Mouse (Mus musculus): ENCODE results near the gene Tmem101. TPM values are rescaled to one million over a fixed set of nuclear protein-coding genes. Genes with fewer than 3 reads are reported as not detected.
A peak's percentile ranks its signal among the peaks of the same experiment; 100 is the strongest.

The Tmem101 gene
- polyA plus RNA-seq, 1 experiment: 31.4 TPM

GRCm38 (mm10) chr11:102188980-102189379 lies 32.8 kb upstream of the Tmem101 start:
- peak overlapping the region; percentile 56 for H3K4me3 ChIP-seq (ENCODE audit: insufficient read depth, low read length)
- TF ChIP-seq CTCF (IDR thresholded peaks at IDR 0.05; ENCODE audit: extremely low read depth, insufficient read depth, low read length): no peak
- no peak for TF ChIP-seq POLR2A (IDR thresholded peaks at IDR 0.05; ENCODE audit: extremely low read depth, insufficient read depth, low read length)
- no peak overlapping the region for H3K27ac ChIP-seq (ENCODE audit: insufficient read depth, low read length)
- H3K4me1 ChIP-seq (ENCODE audit: control insufficient read depth, insufficient read depth, low read length): peaks cover 3% of the 10 kb centered on the region; the same call in 1 of the 2 replicates

- peaks cover 3% of the 10 kb centered on the region; the same call in 1 of the 2 replicates for H3K4me1 ChIP-seq (ENCODE audit: control insufficient read depth, insufficient read depth, low read length)
- no peak overlapping the region for H3K27ac ChIP-seq (ENCODE audit: insufficient read depth, low read length)
- TF ChIP-seq POLR2A (IDR thresholded peaks at IDR 0.05; ENCODE audit: extremely low read depth, insufficient read depth, low read length) (no peak), CTCF (IDR thresholded peaks at IDR 0.05; ENCODE audit: extremely low read depth, insufficient read depth, low read length) (no peak)
- H3K4me3 ChIP-seq (ENCODE audit: insufficient read depth, low read length): no peak overlapping the region
Observed at GRCm38 (mm10) chr11:102186235-102186634, 30.0 kb upstream of the Tmem101 start.

DNA sequence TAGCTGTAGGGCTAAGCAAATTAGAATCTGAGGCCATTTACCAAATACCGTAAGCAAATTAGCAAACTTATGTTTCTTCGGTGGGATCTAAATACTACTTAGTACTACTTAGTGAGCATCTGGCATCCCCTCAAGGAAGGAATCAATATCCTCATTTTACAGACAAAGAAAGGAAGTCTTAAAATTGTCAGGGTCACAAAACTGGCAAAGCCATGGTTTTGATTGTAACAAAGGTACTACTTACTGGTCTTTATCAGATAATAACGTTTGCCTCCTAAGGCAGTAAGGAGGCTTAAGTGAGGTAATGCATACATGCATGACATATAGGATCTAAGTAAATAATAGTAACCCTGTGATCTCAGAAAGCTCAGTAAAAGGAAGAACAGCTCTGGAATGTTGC lies 29.5 kb upstream of the Tmem101 start:
- H3K4me1 ChIP-seq (ENCODE audit: control insufficient read depth, insufficient read depth, low read length): peaks cover 1% of the 10 kb centered on the region; the same call in 1 of the 2 replicates
- H3K4me3 ChIP-seq (ENCODE audit: insufficient read depth, low read length): peak overlapping the region; percentile 91; the same call in 1 of the 2 replicates
- no peak for TF ChIP-seq POLR2A (IDR thresholded peaks at IDR 0.05; ENCODE audit: extremely low read depth, insufficient read depth, low read length)
- no peak for TF ChIP-seq CTCF (IDR thresholded peaks at IDR 0.05; ENCODE audit: extremely low read depth, insufficient read depth, low read length)
- no peak overlapping the region for H3K27ac ChIP-seq (ENCODE audit: insufficient read depth, low read length)

- TF ChIP-seq POLR2A (IDR thresholded peaks at IDR 0.05; ENCODE audit: extremely low read depth, insufficient read depth, low read length) (peak; percentile 79), CTCF (IDR thresholded peaks at IDR 0.05; ENCODE audit: extremely low read depth, insufficient read depth, low read length) (no peak)
- no peaks in the 10 kb centered on the region; the same call in 1 of the 2 replicates for H3K4me1 ChIP-seq (ENCODE audit: control insufficient read depth, insufficient read depth, low read length)
- peak within 1 kb of the TSS; percentile 98 for H3K27ac ChIP-seq (ENCODE audit: insufficient read depth, low read length)
- peak within 1 kb of the TSS; percentile 91 for H3K4me3 ChIP-seq (ENCODE audit: insufficient read depth, low read length)
Observed at GRCm38 (mm10) chr11:102184646-102185495, 28.7 kb upstream of the Tmem101 start, which contains the start of gene Lsm12. Gene Lsm12 (minus strand): TSS chr11:102185296.

GRCm38 (mm10) chr11:102184253-102184645 lies 28.0 kb upstream of the Tmem101 start:
- H3K4me3 ChIP-seq (ENCODE audit: insufficient read depth, low read length): peak overlapping the region; percentile 91
- H3K27ac ChIP-seq (ENCODE audit: insufficient read depth, low read length): no peak overlapping the region
- H3K4me1 ChIP-seq (ENCODE audit: control insufficient read depth, insufficient read depth, low read length): no peaks in the 10 kb centered on the region; the same call in 1 of the 2 replicates
- TF ChIP-seq CTCF (IDR thresholded peaks at IDR 0.05; ENCODE audit: extremely low read depth, insufficient read depth, low read length) (no peak), POLR2A (IDR thresholded peaks at IDR 0.05; ENCODE audit: extremely low read depth, insufficient read depth, low read length) (no peak)

DNA sequence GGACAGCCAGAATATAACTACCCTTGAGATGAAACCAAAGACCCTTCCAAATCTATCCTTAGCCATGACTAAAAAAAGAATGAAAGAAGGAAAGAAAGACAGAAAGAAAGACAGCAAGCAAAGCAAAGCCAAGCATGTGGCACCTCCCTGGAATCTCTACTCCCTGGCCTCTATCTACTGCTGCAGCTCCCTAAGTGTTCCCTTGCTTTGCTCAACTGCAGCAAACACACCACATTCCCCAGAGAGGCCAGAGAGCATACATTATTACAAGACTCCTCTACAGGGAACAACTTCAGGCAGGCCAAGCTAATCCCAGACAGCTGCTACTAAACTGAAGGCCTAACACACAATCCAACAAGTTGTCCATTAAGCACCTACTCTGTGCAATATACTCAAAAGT lies 23.6 kb upstream of the Tmem101 start:
- Histone ChIP-seq H3K4me3 (ENCODE audit: insufficient read depth, low read length) (no peak overlapping the region), H3K4me1 (ENCODE audit: control insufficient read depth, insufficient read depth, low read length) (no peaks in the 10 kb centered on the region), H3K27ac (ENCODE audit: insufficient read depth, low read length) (no peak overlapping the region)
- no peak for TF ChIP-seq POLR2A (IDR thresholded peaks at IDR 0.05; ENCODE audit: extremely low read depth, insufficient read depth, low read length)
- no peak for TF ChIP-seq CTCF (IDR thresholded peaks at IDR 0.05; ENCODE audit: extremely low read depth, insufficient read depth, low read length)

GRCm38 (mm10) chr11:102168689-102169088 lies 12.5 kb upstream of the Tmem101 start:
- TF ChIP-seq POLR2A (IDR thresholded peaks at IDR 0.05; ENCODE audit: extremely low read depth, insufficient read depth, low read length): no peak
- TF ChIP-seq CTCF (IDR thresholded peaks at IDR 0.05; ENCODE audit: extremely low read depth, insufficient read depth, low read length): no peak
- Histone ChIP-seq H3K27ac (ENCODE audit: insufficient read depth, low read length) (no peak overlapping the region), H3K4me3 (ENCODE audit: insufficient read depth, low read length) (no peak overlapping the region), H3K4me1 (ENCODE audit: control insufficient read depth, insufficient read depth, low read length) (peaks cover 5% of the 10 kb centered on the region)

GRCm38 (mm10) chr11:102167539-102167938 lies 11.3 kb upstream of the Tmem101 start:
- Histone ChIP-seq H3K4me3 (ENCODE audit: insufficient read depth, low read length) (no peak overlapping the region), H3K27ac (ENCODE audit: insufficient read depth, low read length) (no peak overlapping the region), H3K4me1 (ENCODE audit: control insufficient read depth, insufficient read depth, low read length) (peaks cover 5% of the 10 kb centered on the region)
- TF ChIP-seq CTCF (IDR thresholded peaks at IDR 0.05; ENCODE audit: extremely low read depth, insufficient read depth, low read length) (no peak), POLR2A (IDR thresholded peaks at IDR 0.05; ENCODE audit: extremely low read depth, insufficient read depth, low read length) (no peak)

GRCm38 (mm10) chr11:102165971-102166722 lies 9.9 kb upstream of the Tmem101 start:
- Histone ChIP-seq H3K4me1 (ENCODE audit: control insufficient read depth, insufficient read depth, low read length) (peaks cover 5% of the 10 kb centered on the region), H3K4me3 (ENCODE audit: insufficient read depth, low read length) (no peak overlapping the region), H3K27ac (ENCODE audit: insufficient read depth, low read length) (no peak overlapping the region)
- TF ChIP-seq POLR2A (IDR thresholded peaks at IDR 0.05; ENCODE audit: extremely low read depth, insufficient read depth, low read length): no peak
- TF ChIP-seq CTCF (IDR thresholded peaks at IDR 0.05; ENCODE audit: extremely low read depth, insufficient read depth, low read length): no peak

Measured in cortical plate, adult 2 months (tissue).